Mouse (Mus musculus): ENCODE results near the gene Slc4a5.

GRCm38 (mm10) chr6:83210495-83210894, 9.1 kb upstream of the Slc4a5 start:
- TF ChIP-seq CTCF (IDR thresholded peaks at IDR 0.05; ENCODE audit: low read depth) (no peak), EP300 (IDR thresholded peaks at IDR 0.05; ENCODE audit: low read depth) (no peak)
